Mouse (Mus musculus) thymus, adult 2 months (tissue): ENCODE data around the gene Ap5b1.

Source experiments
- CTCF ChIP-seq: fragments of 200-500 bp; IDR thresholded peaks from 2 replicates; pipeline ENCODE4 v1.5.1; 2012; ENCODE audit warnings: mild to moderate bottlenecking, control low read depth, low read length, moderate library complexity, borderline replicate concordance; ENCODE audit not compliant: control insufficient read depth, poor library complexity, insufficient read depth; ENCODE audit errors: extremely low read depth
- POLR2A ChIP-seq: fragments of 200-500 bp; IDR thresholded peaks from 2 replicates; pipeline ENCODE4 v1.6.1; 2012; ENCODE audit warnings: mild to moderate bottlenecking, low read length, control low read depth, moderate library complexity; ENCODE audit not compliant: control insufficient read depth, poor library complexity, insufficient read depth; ENCODE audit errors: extremely low read depth

DNA sequence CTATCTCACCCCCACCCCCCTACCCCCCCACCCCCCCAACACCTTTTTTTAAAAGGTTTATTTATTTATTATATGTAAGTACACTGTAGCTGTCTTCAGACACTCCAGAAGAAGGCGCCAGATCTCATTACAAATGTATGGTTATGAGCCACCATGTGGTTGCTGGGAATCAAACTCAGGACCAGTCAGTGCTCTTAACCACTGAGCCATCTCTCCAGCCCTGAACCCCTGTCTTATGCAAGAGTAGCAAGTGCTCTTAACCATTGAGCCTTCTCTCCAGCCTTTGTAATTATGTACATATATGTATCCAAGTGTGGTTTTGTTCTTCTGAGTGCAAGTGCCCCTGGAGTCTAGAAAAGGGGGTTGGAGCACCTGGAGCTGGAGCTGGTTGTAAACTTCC, 44.1 kb downstream of the Ap5b1 start:
- TF ChIP-seq CTCF (no peak), POLR2A (no peak)
